Mouse (Mus musculus): Measurements from ENCODE around the gene Stim2.

DNA sequence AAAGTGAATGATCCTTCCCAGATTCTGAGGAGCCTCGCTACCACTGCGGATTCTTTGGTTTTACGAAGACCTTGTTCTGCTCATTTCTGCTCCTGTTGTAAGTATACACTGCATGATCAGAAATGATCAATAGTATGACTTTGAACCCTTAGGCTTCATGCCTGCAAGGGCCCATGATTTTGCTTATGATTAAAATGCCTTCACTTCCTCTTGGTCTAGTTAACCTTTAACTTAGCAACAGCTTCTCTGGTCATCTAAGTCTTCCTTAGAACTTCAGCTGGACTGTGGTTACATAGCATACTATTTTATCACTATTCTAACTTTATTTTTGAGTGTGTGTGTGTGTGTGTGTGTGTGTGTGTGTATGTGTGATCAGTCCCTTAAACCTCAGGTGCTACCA, 12.7 kb upstream of the Stim2 start:
- TF ChIP-seq CTCF (IDR thresholded peaks at IDR 0.05 in 2 of 3, conservative IDR thresholded peaks at IDR 0.05 in 1 of 3; ENCODE audit: control insufficient read depth in 1 of 3, insufficient read depth in 1 of 3, low read depth in 2 of 3, low read length in 3 of 3, poor library complexity in 1 of 3, severe bottlenecking in 1 of 3) = no peak
- no peak for TF ChIP-seq USF2 (IDR thresholded peaks at IDR 0.05; ENCODE audit: borderline replicate concordance in 1 of 2, insufficient read depth in 1 of 2, low read depth in 1 of 2, low read length in 2 of 2)
- TF ChIP-seq BHLHE40 (IDR thresholded peaks at IDR 0.05; ENCODE audit: borderline replicate concordance, low read depth, low read length) = no peak
- no peak for TF ChIP-seq POLR2A (IDR thresholded peaks at IDR 0.05; ENCODE audit: control insufficient read depth in 1 of 2, insufficient read depth in 1 of 2, low read depth in 1 of 2, low read length in 2 of 2, poor library complexity in 1 of 2)
- TF ChIP-seq EP300 (IDR thresholded peaks at IDR 0.05; ENCODE audit: low read depth in 1 of 2, low read length in 2 of 2) = no peak
- TF ChIP-seq NRF1 (IDR thresholded peaks at IDR 0.05; ENCODE audit: insufficient read depth, low read depth, low read length, poor library complexity, severe bottlenecking) = no peak
- no peak for TF ChIP-seq USF1 (IDR thresholded peaks at IDR 0.05; ENCODE audit: low read depth, low read length)
- TF ChIP-seq CHD1 (IDR thresholded peaks at IDR 0.05; ENCODE audit: low read depth, low read length) = no peak
- TF ChIP-seq GATA1 (IDR thresholded peaks at IDR 0.05; ENCODE audit: low read depth, low read length) = no peak
- no peak for TF ChIP-seq POLR2AphosphoS5 (IDR thresholded peaks at IDR 0.05; ENCODE audit: borderline replicate concordance, low read depth, low read length)
- TF ChIP-seq SIN3A (IDR thresholded peaks at IDR 0.05; ENCODE audit: low read length) = no peak

All from MEL (cell line).